Mouse (Mus musculus): ENCODE measurements around the gene Mettl6.

DNA sequence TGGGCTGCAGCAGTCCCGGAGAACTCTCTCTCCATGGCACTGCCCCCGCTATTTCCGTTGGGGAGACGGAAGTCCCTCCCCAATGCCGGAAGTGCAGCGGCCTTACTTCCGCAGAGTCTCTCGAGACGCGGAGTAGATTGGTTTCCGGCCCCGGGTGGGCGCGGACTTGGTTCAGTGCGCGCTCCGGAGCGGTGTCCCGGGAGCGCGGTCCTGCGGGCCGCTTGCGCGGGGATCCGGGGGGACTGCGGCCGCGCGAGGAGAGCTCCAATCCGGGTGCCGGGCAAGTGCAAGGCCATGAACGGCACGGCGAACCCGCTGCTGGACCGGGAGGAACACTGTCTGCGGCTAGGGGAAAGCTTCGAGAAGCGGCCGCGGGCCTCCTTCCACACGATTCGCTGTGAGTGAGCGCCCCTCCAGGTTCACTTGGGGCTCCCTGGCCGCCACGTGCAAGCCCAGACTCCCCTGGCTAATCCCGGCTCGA lies at the start of gene Mettl6:
- TF ChIP-seq CTCF (IDR thresholded peaks at IDR 0.05; ENCODE audit: borderline replicate concordance, insufficient read depth, low read depth, low read length) (no peak), POLR2A (IDR thresholded peaks at IDR 0.05; ENCODE audit: borderline replicate concordance, insufficient read depth, low read length) (peak; percentile 70; the same call in 1 of the 2 replicates)

Data from cerebellum, adult 2 months (tissue).